Mouse (Mus musculus): ENCODE results near the gene Sema3b.

DNA sequence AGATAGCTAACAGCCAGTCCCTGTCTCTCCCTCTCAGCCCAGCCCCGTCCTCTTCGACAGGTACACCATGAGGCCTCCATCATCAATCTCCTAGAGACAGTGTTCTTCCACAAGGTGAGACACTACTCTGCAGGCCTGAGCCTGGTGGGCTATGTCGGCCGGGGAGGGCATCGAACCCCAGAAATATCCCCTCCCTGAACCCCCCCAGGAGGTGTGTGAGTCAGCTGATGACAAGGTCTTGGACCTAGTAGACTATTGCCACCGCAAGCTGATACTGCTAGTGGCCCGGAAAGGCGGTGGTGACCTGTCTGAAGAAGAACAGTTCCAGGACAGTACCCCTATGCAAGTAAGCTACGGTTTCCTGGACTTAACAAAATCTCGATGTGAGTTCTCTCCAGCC lies 60.2 kb downstream of the Sema3b start:
- TF ChIP-seq CTCF (IDR thresholded peaks at IDR 0.05; ENCODE audit: borderline replicate concordance, insufficient read depth, low read depth, low read length) (no peak), POLR2A (IDR thresholded peaks at IDR 0.05; ENCODE audit: borderline replicate concordance, insufficient read depth, low read length) (no peak)
